Mouse (Mus musculus) liver (tissue): ENCODE data around the gene Atp8a1.

Source experiments
- DNase-seq: peaks from one replicate; pipeline ENCODE4 v3.0.0-alpha.2; 2020; ENCODE audit warnings: mixed read lengths

Atp8a1 gene

GRCm38 (mm10) chr5:67847253-67848165, at the start of gene Atp8a1:
Gene Atp8a1, minus strand, starts transcription at chr5:67847434.
- peak; percentile 99 for DNase-seq

GRCm38 (mm10) chr5:67884422-67885210, 37.4 kb upstream of the Atp8a1 start:
- DNase-seq = no peak

GRCm38 (mm10) chr5:67883564-67884171, 36.4 kb upstream of the Atp8a1 start:
- peak; percentile 20 for DNase-seq

GRCm38 (mm10) chr5:67871414-67871813, 24.2 kb upstream of the Atp8a1 start:
- no peak for DNase-seq

- DNase-seq = peak; percentile 43
These were observed 19.0 kb upstream of the Atp8a1 start for GRCm38 (mm10) chr5:67866221-67866620.

- DNase-seq = peak; percentile 35
These were observed 18.4 kb upstream of the Atp8a1 start for GRCm38 (mm10) chr5:67865670-67866069.

GRCm38 (mm10) chr5:67864508-67865060, 17.4 kb upstream of the Atp8a1 start:
- no peak for DNase-seq

- DNase-seq = no peak
These were observed 16.7 kb upstream of the Atp8a1 start for GRCm38 (mm10) chr5:67863950-67864391.

- DNase-seq = no peak
These were observed 7.9 kb upstream of the Atp8a1 start for GRCm38 (mm10) chr5:67854963-67855606.

GRCm38 (mm10) chr5:67852860-67853259, 5.6 kb upstream of the Atp8a1 start:
- DNase-seq = no peak

- DNase-seq = no peak
These were observed 2.2 kb upstream of the Atp8a1 start for GRCm38 (mm10) chr5:67849411-67849810.

GRCm38 (mm10) chr5:67848511-67849014, 1.3 kb upstream of the Atp8a1 start:
- DNase-seq = no peak

GRCm38 (mm10) chr5:67846361-67847224, 641 bp downstream of the Atp8a1 start:
- peak; percentile 61 for DNase-seq

GRCm38 (mm10) chr5:67845190-67845691, 2.0 kb downstream of the Atp8a1 start:
- peak; percentile 86 for DNase-seq

GRCm38 (mm10) chr5:67844070-67844469, 3.2 kb downstream of the Atp8a1 start:
- DNase-seq = no peak

GRCm38 (mm10) chr5:67842306-67842705, 4.9 kb downstream of the Atp8a1 start:
- DNase-seq = no peak

GRCm38 (mm10) chr5:67833841-67834240, 13.4 kb downstream of the Atp8a1 start:
- peak; percentile 70 for DNase-seq

- peak; percentile 31 for DNase-seq
These were observed 15.7 kb downstream of the Atp8a1 start for GRCm38 (mm10) chr5:67831293-67832147.

GRCm38 (mm10) chr5:67828356-67828755, 18.9 kb downstream of the Atp8a1 start:
- DNase-seq = no peak

- DNase-seq = no peak
These were observed 20.3 kb downstream of the Atp8a1 start for GRCm38 (mm10) chr5:67826935-67827334.
